Mouse (Mus musculus) E14TG2a.4 (cell line): ENCODE results near the gene Pim3.

Experiments used
- CTCF ChIP-seq: conservative IDR thresholded peaks from 2 replicates; pipeline ENCODE4 v1.5.1; 2014; ENCODE audit warnings: low read length
- POU5F1 ChIP-seq: IDR thresholded peaks from 2 replicates; pipeline ENCODE4 v1.6.1; 2014; ENCODE audit warnings: low read length, borderline replicate concordance

GRCm38 (mm10) chr15:88830696-88831095 is 31.3 kb upstream of the Pim3 start:
- TF ChIP-seq CTCF (no peak), POU5F1 (no peak)
